Mouse (Mus musculus) heart, embryonic 15.5 days (tissue): ENCODE measurements around the gene Lgals7. TPM values are rescaled to one million over a fixed set of nuclear protein-coding genes. Genes with fewer than 3 reads are reported as not detected.
A peak's percentile ranks its signal among the peaks of the same experiment; 100 is the strongest.

ENCODE experiments used
- ATAC-seq: fragments of 200-750 bp; cut with Nextera tagmentation; replicated peaks from 2 replicates; pipeline ENCODE4 v1.8.0; 2017; ENCODE audit warnings: low read depth, moderate TSS enrichment; ENCODE audit not compliant: insufficient number of reproducible peaks, insufficient read depth, low FRiP score
- H3K27ac ChIP-seq: fragments of 300-500 bp; sonication (generic); 2 replicates; pipeline ENCODE4 v1.5.1; 2015; ENCODE audit warnings: mild to moderate bottlenecking, inconsistent platforms
- H3K27me3 ChIP-seq: fragments of 300-500 bp; sonication (generic); 2 replicates; pipeline ENCODE4 v1.6.1; 2015; ENCODE audit warnings: inconsistent platforms
- H3K36me3 ChIP-seq: fragments of 300-500 bp; sonication (generic); 2 replicates; pipeline ENCODE4 v1.6.1; 2015; ENCODE audit warnings: mild to moderate bottlenecking, inconsistent platforms
- H3K4me1 ChIP-seq: fragments of 300-500 bp; sonication (generic); replicated peaks from 2 replicates; pipeline ENCODE4 v1.6.1; 2015; ENCODE audit warnings: inconsistent platforms
- H3K4me2 ChIP-seq: fragments of 300-500 bp; sonication (generic); 2 replicates; pipeline ENCODE4 v1.6.1; 2015; ENCODE audit warnings: inconsistent platforms, mild to moderate bottlenecking, moderate library complexity
- H3K4me3 ChIP-seq: fragments of 300-500 bp; sonication (generic); 2 replicates; pipeline ENCODE4 v1.5.1; 2015; ENCODE audit warnings: mild to moderate bottlenecking, inconsistent platforms
- H3K9ac ChIP-seq: fragments of 300-500 bp; sonication (generic); 2 replicates; pipeline ENCODE4 v1.6.1; 2015; ENCODE audit warnings: mild to moderate bottlenecking, inconsistent platforms
- H3K9me3 ChIP-seq: fragments of 300-500 bp; sonication (generic); replicated peaks from 2 replicates; pipeline ENCODE4 v1.6.1; 2016; ENCODE audit warnings: inconsistent platforms
- WGBS: fragments of 180-500 bp; shearing (Covaris S2); methylation state at CpG from one replicate; pipeline ENCODE4 v1.1.7; 2015; ENCODE audit warnings: mixed read lengths; 5-methylcytosine and 5-hydroxymethylcytosine counted together
- polyA plus RNA-seq: library from polyadenylated mRNA; unstranded; fragments of >200 nt; fragmentation: Nextera tagmentation; extraction: Ambion mirVana; gene quantifications from 2 replicates; pipeline ENCODE4 v1.2.1, GENCODE M21; 2015

Lgals7 gene
- polyA plus RNA-seq: 1.7 and 2.7 TPM in 2 replicates

GRCm38 (mm10) chr7:28863540-28863939, at the start of gene Lgals7:
Gene Lgals7, plus strand, starts transcription at chr7:28863853.
- Histone ChIP-seq H3K9me3 (no peaks in the 10 kb centered on the region), H3K27me3 (no peaks in the 10 kb centered on the region), H3K27ac (peak within 1 kb of the TSS; percentile 26; the same call in 1 of the 2 replicates), H3K4me1 (peaks cover 30% of the 10 kb centered on the region), H3K4me2 (peak within 1 kb of the TSS; percentile 36), H3K4me3 (no peak within 1 kb of the TSS), H3K9ac (no peak within 1 kb of the TSS), H3K36me3 (no peaks in the 10 kb centered on the region)
- ATAC-seq: no peak
- 74% methylated on average over 6 of the region's 6 CpGs for WGBS

GRCm38 (mm10) chr7:28814306-28815034, 49.2 kb upstream of the Lgals7 start:
- WGBS: 52% methylated on average over 5 of the region's 5 CpGs
- no peak overlapping the region for H3K9ac ChIP-seq
- no peaks in the 10 kb centered on the region for H3K9me3 ChIP-seq
- H3K27me3 ChIP-seq: no peaks in the 10 kb centered on the region
- peaks cover 69% of the 10 kb centered on the region for H3K36me3 ChIP-seq
- no peak overlapping the region for H3K4me2 ChIP-seq
- H3K4me3 ChIP-seq: no peak overlapping the region
- H3K27ac ChIP-seq: no peak overlapping the region
- ATAC-seq: no peak
- H3K4me1 ChIP-seq: peaks cover 70% of the 10 kb centered on the region

GRCm38 (mm10) chr7:28815230-28815629, 48.4 kb upstream of the Lgals7 start:
- H3K36me3 ChIP-seq: peaks cover 77% of the 10 kb centered on the region
- H3K4me1 ChIP-seq: peaks cover 78% of the 10 kb centered on the region
- H3K9ac ChIP-seq: no peak overlapping the region
- H3K27ac ChIP-seq: 0 out of 2 replicates have a peak overlapping the region, but pooled peaks have one; percentile 2
- no peaks in the 10 kb centered on the region for H3K9me3 ChIP-seq
- ATAC-seq: no peak
- WGBS: 88% methylated on average over 9 of the region's 9 CpGs
- no peak overlapping the region for H3K4me3 ChIP-seq
- no peak overlapping the region for H3K4me2 ChIP-seq
- H3K27me3 ChIP-seq: no peaks in the 10 kb centered on the region

- Histone ChIP-seq H3K9me3 (no peaks in the 10 kb centered on the region), H3K36me3 (peaks cover 87% of the 10 kb centered on the region), H3K4me2 (no peak overlapping the region), H3K27ac (peak overlapping the region; percentile 7; the same call in 1 of the 2 replicates), H3K9ac (no peak overlapping the region), H3K27me3 (no peaks in the 10 kb centered on the region), H3K4me3 (no peak overlapping the region), H3K4me1 (peaks cover 87% of the 10 kb centered on the region)
- 76% methylated on average over 9 of the region's 9 CpGs for WGBS
- ATAC-seq: no peak
These were observed 47.5 kb upstream of the Lgals7 start for GRCm38 (mm10) chr7:28816201-28816600.

- Histone ChIP-seq H3K4me1 (peaks cover 91% of the 10 kb centered on the region), H3K9me3 (no peaks in the 10 kb centered on the region), H3K4me2 (no peak overlapping the region), H3K36me3 (peaks cover 94% of the 10 kb centered on the region), H3K27me3 (no peaks in the 10 kb centered on the region), H3K27ac (no peak overlapping the region), H3K4me3 (no peak overlapping the region), H3K9ac (no peak overlapping the region)
- WGBS: 89% methylated on average over 10 of the region's 10 CpGs
- no peak for ATAC-seq
These were observed 46.7 kb upstream of the Lgals7 start for GRCm38 (mm10) chr7:28816920-28817319.

- Histone ChIP-seq H3K36me3 (peaks cover 98% of the 10 kb centered on the region), H3K4me2 (no peak overlapping the region), H3K4me1 (peaks cover 87% of the 10 kb centered on the region), H3K4me3 (no peak overlapping the region), H3K9me3 (no peaks in the 10 kb centered on the region), H3K27me3 (no peaks in the 10 kb centered on the region), H3K27ac (no peak overlapping the region), H3K9ac (no peak overlapping the region)
- no peak for ATAC-seq
- 56% methylated on average over 6 of the region's 6 CpGs for WGBS
These were observed 46.1 kb upstream of the Lgals7 start for GRCm38 (mm10) chr7:28817524-28817923.

- no peak overlapping the region for H3K27ac ChIP-seq
- H3K4me3 ChIP-seq: no peak overlapping the region
- peaks cover 98% of the 10 kb centered on the region for H3K36me3 ChIP-seq
- peaks cover 83% of the 10 kb centered on the region for H3K4me1 ChIP-seq
- no peaks in the 10 kb centered on the region for H3K9me3 ChIP-seq
- H3K27me3 ChIP-seq: no peaks in the 10 kb centered on the region
- 76% methylated on average over 4 of the region's 4 CpGs for WGBS
- H3K4me2 ChIP-seq: no peak overlapping the region
- no peak for ATAC-seq
- H3K9ac ChIP-seq: no peak overlapping the region
These were observed 45.7 kb upstream of the Lgals7 start for GRCm38 (mm10) chr7:28817957-28818356.

- H3K9ac ChIP-seq: no peak overlapping the region
- peaks cover 95% of the 10 kb centered on the region for H3K36me3 ChIP-seq
- no peak overlapping the region for H3K4me2 ChIP-seq
- H3K27me3 ChIP-seq: no peaks in the 10 kb centered on the region
- no peaks in the 10 kb centered on the region for H3K9me3 ChIP-seq
- H3K27ac ChIP-seq: no peak overlapping the region
- WGBS: 88% methylated on average over 18 of the region's 18 CpGs
- H3K4me1 ChIP-seq: peaks cover 80% of the 10 kb centered on the region
- H3K4me3 ChIP-seq: no peak overlapping the region
- no peak for ATAC-seq
These were observed 45.2 kb upstream of the Lgals7 start for GRCm38 (mm10) chr7:28818436-28818835.

GRCm38 (mm10) chr7:28818861-28819452, 44.7 kb upstream of the Lgals7 start:
- Histone ChIP-seq H3K27ac (no peak overlapping the region), H3K9ac (no peak overlapping the region), H3K4me3 (no peak overlapping the region), H3K4me1 (peaks cover 79% of the 10 kb centered on the region), H3K27me3 (no peaks in the 10 kb centered on the region), H3K9me3 (no peaks in the 10 kb centered on the region), H3K4me2 (no peak overlapping the region), H3K36me3 (peaks cover 90% of the 10 kb centered on the region)
- WGBS: 76% methylated on average over 4 of the region's 4 CpGs
- ATAC-seq: no peak

GRCm38 (mm10) chr7:28819571-28819970, 44.1 kb upstream of the Lgals7 start:
- H3K9ac ChIP-seq: no peak overlapping the region
- 85% methylated on average over 4 of the region's 4 CpGs for WGBS
- H3K27ac ChIP-seq: peak overlapping the region; percentile 59; the same call in 1 of the 2 replicates
- H3K4me1 ChIP-seq: peaks cover 77% of the 10 kb centered on the region
- H3K4me2 ChIP-seq: no peak overlapping the region
- no peak for ATAC-seq
- no peaks in the 10 kb centered on the region for H3K27me3 ChIP-seq
- no peak overlapping the region for H3K4me3 ChIP-seq
- no peaks in the 10 kb centered on the region for H3K9me3 ChIP-seq
- peaks cover 83% of the 10 kb centered on the region for H3K36me3 ChIP-seq

GRCm38 (mm10) chr7:28820358-28821260, 43.0 kb upstream of the Lgals7 start:
- Histone ChIP-seq H3K9me3 (no peaks in the 10 kb centered on the region), H3K9ac (peak overlapping the region; percentile 26), H3K4me3 (no peak overlapping the region), H3K4me2 (no peak overlapping the region), H3K36me3 (peaks cover 73% of the 10 kb centered on the region), H3K4me1 (peaks cover 72% of the 10 kb centered on the region), H3K27me3 (no peaks in the 10 kb centered on the region), H3K27ac (peak overlapping the region; percentile 59)
- ATAC-seq: no peak
- WGBS: 56% methylated on average over 12 of the region's 12 CpGs
